Mouse (Mus musculus) midbrain, embryonic 11.5 days (tissue): ENCODE results near the gene E430018J23Rik. TPM values are rescaled to one million over a fixed set of nuclear protein-coding genes. Genes with fewer than 3 reads are reported as not detected.

Experiments
- ATAC-seq: fragments of 200-750 bp; cut with Nextera tagmentation; 2 replicates; pipeline ENCODE4 v1.8.0; 2017; ENCODE audit warnings: moderate TSS enrichment, moderate library complexity; ENCODE audit not compliant: low FRiP score
- DNase-seq: peaks from one replicate; pipeline ENCODE4 v3.0.0; 2015; ENCODE audit warnings: low spot score; ENCODE audit errors: missing footprints
- H3K27ac ChIP-seq: fragments of 300-500 bp; sonication (generic); 2 replicates; pipeline ENCODE4 v1.5.1; 2014; ENCODE audit warnings: low read depth, low read length
- H3K27me3 ChIP-seq: fragments of 300-500 bp; sonication (generic); 2 replicates; pipeline ENCODE4 v1.6.1; 2014; ENCODE audit warnings: mild to moderate bottlenecking, low read length, moderate library complexity, mixed read lengths; ENCODE audit not compliant: control insufficient read depth, insufficient read depth
- H3K36me3 ChIP-seq: fragments of 300-500 bp; sonication (generic); 2 replicates; pipeline ENCODE4 v1.6.1; 2014; ENCODE audit warnings: mild to moderate bottlenecking, low read length, moderate library complexity, mixed read lengths; ENCODE audit not compliant: control insufficient read depth, insufficient read depth
- H3K4me1 ChIP-seq: fragments of 300-500 bp; sonication (generic); 2 replicates; pipeline ENCODE4 v1.6.1; 2014; ENCODE audit warnings: low read length; ENCODE audit not compliant: control insufficient read depth, insufficient read depth
- H3K4me2 ChIP-seq: fragments of 300-500 bp; sonication (generic); 2 replicates; pipeline ENCODE4 v1.6.1; 2014; ENCODE audit warnings: mild to moderate bottlenecking, moderate library complexity
- H3K4me3 ChIP-seq: fragments of 300-500 bp; sonication (generic); 2 replicates; pipeline ENCODE4 v1.5.1; 2014; ENCODE audit warnings: low read depth, low read length
- H3K9ac ChIP-seq: fragments of 300-500 bp; sonication (generic); 2 replicates; pipeline ENCODE4 v1.6.1; 2014; ENCODE audit warnings: low read length
- H3K9me3 ChIP-seq: fragments of 300-500 bp; sonication (generic); 2 replicates; pipeline ENCODE4 v1.6.1; 2016; ENCODE audit warnings: low read length; ENCODE audit not compliant: control insufficient read depth
- WGBS: fragments of 180-500 bp; shearing (Covaris S2); extraction: QIAGEN DNeasy Blood & Tissue Kit; methylation state at CpG from one replicate; pipeline ENCODE4 v1.1.7; 2014; 5-methylcytosine and 5-hydroxymethylcytosine counted together
- polyA plus RNA-seq: library from polyadenylated mRNA; unstranded; fragments of >200 nt; fragmentation: Nextera tagmentation; extraction: Ambion mirVana; gene quantifications from 2 replicates; pipeline ENCODE4 v1.2.1, GENCODE M21; 2014

Gene E430018J23Rik
- 5.0 and 6.4 TPM in 2 replicates for polyA plus RNA-seq

DNA sequence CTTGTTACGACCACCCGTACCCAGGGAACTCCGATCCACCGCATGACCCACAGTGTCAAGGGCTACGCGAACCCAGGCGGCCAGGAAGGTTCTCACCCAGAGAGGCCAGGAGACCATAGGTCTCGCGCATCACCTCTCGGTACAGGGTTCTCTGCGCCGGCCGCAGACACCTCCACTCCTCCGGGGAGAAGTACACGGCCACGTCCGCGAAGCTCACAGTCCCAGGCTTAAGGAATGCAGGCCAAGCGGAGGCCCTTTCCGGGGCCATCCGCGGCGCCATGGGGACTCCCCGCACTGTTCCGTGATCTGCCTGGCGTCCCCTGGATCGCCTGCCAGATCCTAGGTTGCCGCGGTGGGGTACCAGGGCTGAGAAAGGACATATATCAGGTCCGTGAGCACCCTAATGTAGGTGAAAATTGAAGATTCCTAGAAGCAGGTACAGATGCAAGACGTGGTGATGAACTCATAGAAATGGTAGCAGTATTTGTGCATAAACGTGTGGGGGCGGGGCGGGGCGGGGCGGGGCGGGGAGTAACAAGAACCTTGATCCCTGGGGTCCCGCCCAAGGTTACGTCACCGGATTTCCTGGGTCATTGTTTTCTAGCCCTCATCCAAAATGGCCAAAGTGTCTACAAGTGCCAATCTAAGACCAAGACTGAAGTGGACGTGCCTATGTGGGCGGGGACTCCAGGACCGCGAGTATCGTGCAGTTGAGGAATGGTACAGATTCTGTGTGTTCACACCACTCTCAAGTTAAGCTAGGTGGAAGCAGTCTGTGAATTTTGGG lies at the start of gene E430018J23Rik:
Gene E430018J23Rik, minus strand, starts transcription at position 473 of the 787 bp plus-strand sequence.
- Histone ChIP-seq H3K4me3 (peak within 1 kb of the TSS; percentile 66), H3K27ac (peak within 1 kb of the TSS; percentile 57), H3K4me2 (peak within 1 kb of the TSS; percentile 82), H3K9ac (peak within 1 kb of the TSS; percentile 87), H3K4me1 (peaks cover 9% of the 10 kb centered on the region), H3K9me3 (no peaks in the 10 kb centered on the region), H3K27me3 (no peaks in the 10 kb centered on the region), H3K36me3 (peaks cover 3% of the 10 kb centered on the region; the same call in 1 of the 2 replicates)
- WGBS = under 1% methylated on average over 45 of the region's 45 CpGs
- ATAC-seq (peak; percentile 95), DNase-seq (peak; percentile 99)

DNA sequence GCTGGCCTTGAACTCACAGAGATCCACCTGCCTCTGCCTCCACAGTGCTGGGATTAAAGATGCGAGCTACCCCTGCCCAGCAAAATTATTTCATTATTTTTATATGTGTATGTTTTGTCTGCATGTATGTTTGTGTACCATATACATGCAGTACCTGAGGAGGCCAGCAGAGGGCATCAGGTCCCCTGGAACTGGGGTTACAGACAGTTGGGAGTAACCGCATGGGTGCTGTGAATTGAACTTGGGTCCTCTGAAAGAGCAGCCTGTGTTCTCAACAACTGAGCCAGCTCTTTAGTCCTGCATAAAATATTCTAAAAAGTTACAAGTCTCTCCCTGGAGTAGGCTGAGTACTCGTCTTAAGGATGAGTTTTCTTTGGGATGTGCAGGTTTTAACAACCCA lies 44.3 kb upstream of the E430018J23Rik start:
- no peak for ATAC-seq
- Histone ChIP-seq H3K27me3 (no peaks in the 10 kb centered on the region), H3K36me3 (peaks cover 9% of the 10 kb centered on the region), H3K4me2 (no peak overlapping the region), H3K27ac (no peak overlapping the region), H3K9ac (no peak overlapping the region), H3K9me3 (peaks cover 6% of the 10 kb centered on the region), H3K4me1 (no peaks in the 10 kb centered on the region), H3K4me3 (no peak overlapping the region)
- DNase-seq = no peak
- 91% methylated on average over 3 of the region's 3 CpGs for WGBS

DNA sequence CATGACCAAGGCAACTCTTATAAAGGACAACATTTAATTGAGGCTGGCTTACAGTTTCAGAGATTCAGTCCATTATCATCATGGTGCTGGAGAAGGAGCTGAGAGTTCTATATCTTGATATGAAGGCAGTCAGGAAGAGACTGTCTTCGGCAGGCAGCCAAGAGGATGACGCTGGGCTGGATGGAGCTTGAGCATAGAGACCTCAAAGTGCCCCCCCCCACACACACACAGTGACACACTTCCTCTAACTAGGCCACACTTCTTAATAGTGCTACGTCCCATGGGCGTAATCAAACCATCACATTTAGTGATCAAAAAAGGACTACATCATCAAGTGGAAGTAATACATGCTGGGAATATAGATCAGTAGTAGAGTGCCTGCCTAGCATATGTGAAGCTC lies 41.8 kb upstream of the E430018J23Rik start:
- ATAC-seq = no peak
- Histone ChIP-seq H3K36me3 (no peaks in the 10 kb centered on the region), H3K9ac (no peak overlapping the region), H3K4me3 (no peak overlapping the region), H3K27me3 (no peaks in the 10 kb centered on the region), H3K9me3 (peaks cover 6% of the 10 kb centered on the region), H3K27ac (no peak overlapping the region), H3K4me2 (no peak overlapping the region), H3K4me1 (no peaks in the 10 kb centered on the region)
- no peak for DNase-seq
- WGBS = 94% methylated on average over 4 of the region's 4 CpGs

DNA sequence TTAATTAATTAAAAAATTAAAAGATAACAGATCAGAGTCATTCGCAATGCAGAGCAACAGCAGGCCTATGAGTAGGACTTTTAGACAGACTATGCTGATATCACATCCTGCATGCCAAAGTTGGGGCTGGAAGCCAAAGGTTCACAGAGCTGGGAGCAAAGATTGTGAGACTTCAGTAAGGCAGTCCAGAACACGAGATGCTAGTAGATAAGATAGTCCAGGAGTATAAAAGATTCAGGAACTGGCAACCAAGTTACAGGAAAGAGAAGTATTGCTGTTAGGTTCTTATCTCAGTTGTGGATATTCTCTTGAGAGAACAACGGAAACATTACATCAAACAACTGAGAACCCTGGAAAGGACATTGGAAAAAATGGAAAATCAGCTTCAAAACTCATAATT lies 32.9 kb upstream of the E430018J23Rik start:
- no peak overlapping the region for H3K4me2 ChIP-seq
- H3K4me1 ChIP-seq = peaks cover 1% of the 10 kb centered on the region
- H3K27ac ChIP-seq = no peak overlapping the region
- H3K4me3 ChIP-seq = no peak overlapping the region
- no peaks in the 10 kb centered on the region for H3K36me3 ChIP-seq
- 77% methylated on average over 3 of the region's 3 CpGs for WGBS
- DNase-seq (no peak), ATAC-seq (no peak)
- peaks cover 7% of the 10 kb centered on the region; the same call in 1 of the 2 replicates for H3K27me3 ChIP-seq
- H3K9me3 ChIP-seq = no peaks in the 10 kb centered on the region
- no peak overlapping the region for H3K9ac ChIP-seq

DNA sequence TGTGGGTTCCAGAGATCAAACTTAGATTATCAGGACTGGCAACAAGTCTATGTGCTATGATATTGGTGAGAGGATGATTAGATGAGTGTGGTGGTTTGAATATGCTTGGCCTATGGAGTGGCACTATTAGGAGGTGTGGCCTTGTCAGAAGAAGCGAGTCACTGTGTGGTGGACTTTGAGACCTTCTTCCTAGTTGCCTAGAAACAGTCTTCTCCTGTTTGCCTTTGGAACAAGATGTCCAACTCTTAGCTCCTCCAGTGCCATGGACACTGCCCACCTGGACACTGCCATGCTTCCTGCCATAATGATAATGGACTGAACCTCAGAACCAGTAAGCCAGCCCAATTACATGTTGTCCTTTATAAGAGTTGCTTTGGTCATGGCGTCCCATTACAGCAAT lies 32.5 kb upstream of the E430018J23Rik start:
- no peak overlapping the region for H3K4me3 ChIP-seq
- no peak overlapping the region for H3K27ac ChIP-seq
- peaks cover 6% of the 10 kb centered on the region for H3K4me1 ChIP-seq
- H3K27me3 ChIP-seq = peaks cover 7% of the 10 kb centered on the region; the same call in 1 of the 2 replicates
- WGBS = 90% methylated on average over 2 of the region's 2 CpGs
- DNase-seq (no peak), ATAC-seq (no peak)
- no peaks in the 10 kb centered on the region for H3K9me3 ChIP-seq
- no peak overlapping the region for H3K4me2 ChIP-seq
- H3K9ac ChIP-seq = no peak overlapping the region
- H3K36me3 ChIP-seq = no peaks in the 10 kb centered on the region

DNA sequence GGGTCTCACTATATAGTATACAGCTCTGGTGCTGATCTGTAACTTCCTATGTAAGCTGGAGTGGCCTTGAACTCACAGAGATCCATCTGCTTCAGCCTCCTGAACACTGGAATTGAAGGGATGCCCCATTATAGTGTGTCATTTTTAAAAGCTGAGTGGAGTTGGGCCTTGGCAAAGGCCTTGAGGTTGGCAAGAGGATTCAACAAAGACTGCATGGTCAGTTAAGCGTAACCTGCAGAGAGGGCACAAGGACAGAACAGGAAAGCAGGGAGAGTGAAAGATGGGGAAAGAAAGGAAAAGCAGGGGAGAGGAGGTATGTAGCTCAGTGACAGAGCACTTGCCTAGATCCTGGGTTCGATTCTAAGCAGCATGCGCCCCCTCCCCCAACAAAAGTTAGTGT lies 31.9 kb upstream of the E430018J23Rik start:
- no peak for DNase-seq
- Histone ChIP-seq H3K4me1 (peaks cover 6% of the 10 kb centered on the region), H3K4me2 (no peak overlapping the region), H3K36me3 (no peaks in the 10 kb centered on the region), H3K9me3 (no peaks in the 10 kb centered on the region), H3K4me3 (no peak overlapping the region), H3K9ac (no peak overlapping the region), H3K27ac (no peak overlapping the region), H3K27me3 (peaks cover 7% of the 10 kb centered on the region; the same call in 1 of the 2 replicates)
- WGBS = 87% methylated on average over 3 of the region's 3 CpGs
- ATAC-seq = no peak

DNA sequence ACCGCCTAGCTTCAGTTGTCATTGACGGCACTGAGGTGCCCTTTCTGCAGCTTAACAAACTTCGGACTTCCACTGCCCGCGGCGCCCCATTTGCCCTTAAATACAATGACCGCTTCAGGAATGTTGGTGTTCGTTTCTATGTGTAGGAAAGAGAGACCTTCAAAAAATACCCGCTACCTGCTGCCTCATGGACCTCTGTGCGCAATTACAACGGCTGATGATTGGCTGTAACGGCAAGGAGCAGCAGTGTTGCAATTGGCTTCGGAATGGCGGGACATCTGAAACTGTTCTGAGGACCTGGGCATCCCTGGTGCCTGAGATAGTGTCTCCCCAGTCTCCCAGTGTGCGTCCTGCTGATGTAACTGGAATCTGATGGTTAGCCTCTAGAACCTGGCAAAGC lies 28.8 kb upstream of the E430018J23Rik start:
- Histone ChIP-seq H3K4me1 (peaks cover 6% of the 10 kb centered on the region), H3K4me2 (peak overlapping the region; percentile 98), H3K27ac (no peak overlapping the region), H3K9ac (no peak overlapping the region), H3K4me3 (peak overlapping the region; percentile 75), H3K27me3 (peaks cover 7% of the 10 kb centered on the region; the same call in 1 of the 2 replicates), H3K36me3 (peaks cover 7% of the 10 kb centered on the region; the same call in 1 of the 2 replicates), H3K9me3 (no peaks in the 10 kb centered on the region)
- DNase-seq = peak; percentile 87
- 2% methylated on average over 15 of the region's 15 CpGs for WGBS
- peak; percentile 47; the same call in 1 of the 2 replicates for ATAC-seq

DNA sequence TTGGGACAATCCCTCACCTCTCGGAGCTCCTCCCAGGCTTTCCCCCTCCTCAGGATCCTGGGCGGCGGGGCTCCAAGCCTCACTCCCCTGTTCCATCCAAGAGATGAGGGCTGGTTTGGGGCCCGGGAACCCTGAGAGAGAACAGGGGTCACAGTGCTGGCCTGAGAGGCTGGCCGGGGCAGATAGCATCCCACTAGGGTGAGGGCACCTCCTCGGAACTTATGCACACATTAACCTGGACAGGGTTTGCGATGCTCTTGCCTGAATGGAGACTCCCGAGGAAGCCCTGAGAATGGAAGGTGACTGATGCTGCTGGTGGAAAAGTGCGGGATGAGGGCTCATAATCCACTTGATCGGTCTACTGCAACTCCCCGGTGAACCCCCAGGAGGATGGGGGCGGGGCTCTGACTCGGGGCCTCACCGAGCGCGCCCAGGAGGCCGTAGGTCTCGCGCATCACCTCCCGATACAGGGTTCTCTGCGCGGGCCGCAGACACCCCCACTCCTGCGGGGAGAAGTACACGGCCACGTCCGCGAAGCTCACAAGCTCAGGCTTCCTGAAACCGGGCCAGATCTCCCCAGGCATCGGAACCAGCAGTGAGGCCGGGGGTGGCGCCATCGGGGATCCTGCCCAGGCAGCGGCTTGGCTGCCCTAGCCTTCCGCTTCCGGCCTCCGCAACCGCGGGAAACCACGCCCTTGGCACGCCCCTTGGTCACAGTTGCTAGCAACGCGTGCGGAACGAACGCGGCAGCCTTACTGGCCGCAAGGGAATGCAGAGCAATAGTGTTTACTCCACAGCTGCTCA lies 28.2 kb upstream of the E430018J23Rik start, which contains the start of gene Zfp688:
Gene Zfp688, minus strand, starts transcription at position 681 of the 804 bp plus-strand sequence.
- Histone ChIP-seq H3K9me3 (no peaks in the 10 kb centered on the region), H3K4me1 (peaks cover 6% of the 10 kb centered on the region), H3K9ac (peak within 1 kb of the TSS; percentile 82), H3K27ac (peak within 1 kb of the TSS; percentile 17; the same call in 1 of the 2 replicates), H3K4me3 (peak within 1 kb of the TSS; percentile 75), H3K27me3 (peaks cover 7% of the 10 kb centered on the region; the same call in 1 of the 2 replicates), H3K4me2 (peak within 1 kb of the TSS; percentile 98), H3K36me3 (peaks cover 7% of the 10 kb centered on the region; the same call in 1 of the 2 replicates)
- peak; percentile 100 for DNase-seq
- ATAC-seq = peak; percentile 97
- WGBS = under 1% methylated on average over 48 of the region's 48 CpGs
